Mouse (Mus musculus): ENCODE measurements around the gene Tmem120b. TPM values are rescaled to one million over a fixed set of nuclear protein-coding genes. Genes with fewer than 3 reads are reported as not detected.

Gene Tmem120b
- total and polyA plus RNA-seq, 3 experiments = 0.53 to 0.93 TPM; not detected in 1

DNA sequence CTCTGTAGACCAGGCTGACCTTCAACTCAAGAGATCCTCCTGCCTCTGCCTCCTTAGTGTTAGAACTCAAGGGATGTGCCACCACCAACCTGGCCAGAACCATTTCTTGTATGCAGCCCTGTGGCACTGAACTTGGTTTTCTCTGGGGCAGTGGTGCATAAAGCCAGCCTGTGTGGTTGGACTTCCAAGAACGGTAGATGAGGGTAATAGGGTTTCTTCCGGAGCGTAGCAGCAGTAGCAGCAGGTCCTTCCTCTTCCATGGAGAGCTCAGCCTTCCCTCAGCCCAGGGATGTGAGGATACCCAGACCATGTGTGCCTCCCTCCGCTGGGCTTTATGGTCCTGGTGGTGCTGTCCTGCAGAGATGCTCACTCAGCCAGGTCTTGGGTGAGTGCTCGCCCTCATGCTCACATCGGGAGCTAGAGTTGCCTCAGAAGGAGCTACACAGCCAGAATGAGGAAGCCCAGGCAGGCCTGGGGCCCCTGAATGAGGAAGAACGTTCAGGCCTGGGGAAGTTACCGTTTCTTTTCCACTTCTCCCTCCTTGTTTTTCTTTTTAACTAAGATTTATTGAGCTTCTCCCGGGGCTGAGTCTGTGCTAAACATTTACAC, 43.1 kb upstream of the Tmem120b start:
- peaks cover 30% of the 10 kb centered on the region for H3K4me1 ChIP-seq (ENCODE audit: insufficient read depth, low read depth, low read length)
- TF ChIP-seq TAL1 (conservative IDR thresholded peaks at IDR 0.05; ENCODE audit: low read depth, low read length) = no peak
- TF ChIP-seq GATA2 (IDR thresholded peaks at IDR 0.05; ENCODE audit: borderline replicate concordance, low read depth, low read length) = no peak
- TF ChIP-seq GATA1 (IDR thresholded peaks at IDR 0.05; ENCODE audit: borderline replicate concordance, low read length) = no peak
- no peak for TF ChIP-seq CTCF (IDR thresholded peaks at IDR 0.05; ENCODE audit: low read depth, low read length)
- no peak for TF ChIP-seq POLR2AphosphoS5 (IDR thresholded peaks at IDR 0.05; ENCODE audit: insufficient replicate concordance, low read depth, low read length)
- H3K4me3 ChIP-seq (ENCODE audit: low read depth, low read length) = peak overlapping the region; percentile 37; the same call in 1 of the 2 replicates
- H3K9me3 ChIP-seq (replicated peaks) = no peaks in the 10 kb centered on the region
- no peaks in the 10 kb centered on the region for H3K27me3 ChIP-seq (ENCODE audit: insufficient read depth, low read length)
- peaks cover 33% of the 10 kb centered on the region for H3K36me3 ChIP-seq (replicated peaks)
- no peak for ATAC-seq (ENCODE audit: extremely low read depth, insufficient number of reproducible peaks, low FRiP score, poor library complexity, severe bottlenecking)
- peak; percentile 66 for DNase-seq (ENCODE audit: low spot score)

DNA sequence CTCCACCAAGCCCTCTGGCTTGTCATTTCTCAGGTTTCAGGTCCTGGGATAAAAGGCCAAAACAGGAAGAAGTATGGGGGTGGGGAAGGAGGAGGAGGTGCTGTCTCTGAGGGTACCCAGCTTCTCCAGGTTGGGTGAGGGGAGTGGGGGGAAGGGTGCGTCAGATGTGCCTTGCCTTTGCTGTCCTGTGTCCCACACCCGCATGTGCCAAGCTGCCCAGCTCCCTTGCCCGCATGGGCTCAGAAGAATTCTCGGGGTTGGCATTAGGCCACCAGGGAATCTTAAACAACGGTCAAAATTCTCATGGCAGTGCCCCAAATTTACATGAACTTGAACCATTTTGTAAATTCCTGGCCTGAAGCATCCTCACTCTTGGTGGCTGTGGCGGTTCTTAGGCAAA, 41.8 kb upstream of the Tmem120b start:
- ATAC-seq (ENCODE audit: extremely low read depth, insufficient number of reproducible peaks, low FRiP score, poor library complexity, severe bottlenecking) (no peak), DNase-seq (ENCODE audit: low spot score) (no peak)
- Histone ChIP-seq H3K27me3 (ENCODE audit: insufficient read depth, low read length) (no peaks in the 10 kb centered on the region), H3K9me3 (replicated peaks) (no peaks in the 10 kb centered on the region), H3K4me3 (ENCODE audit: low read depth, low read length) (no peak overlapping the region), H3K36me3 (replicated peaks) (peaks cover 39% of the 10 kb centered on the region), H3K4me1 (ENCODE audit: insufficient read depth, low read depth, low read length) (peaks cover 28% of the 10 kb centered on the region)
- no peak for TF ChIP-seq CTCF (IDR thresholded peaks at IDR 0.05; ENCODE audit: low read depth, low read length)
- no peak for TF ChIP-seq GATA2 (IDR thresholded peaks at IDR 0.05; ENCODE audit: borderline replicate concordance, low read depth, low read length)
- no peak for TF ChIP-seq GATA1 (IDR thresholded peaks at IDR 0.05; ENCODE audit: borderline replicate concordance, low read length)
- TF ChIP-seq POLR2AphosphoS5 (IDR thresholded peaks at IDR 0.05; ENCODE audit: insufficient replicate concordance, low read depth, low read length) = no peak
- TF ChIP-seq TAL1 (conservative IDR thresholded peaks at IDR 0.05; ENCODE audit: low read depth, low read length) = no peak

DNA sequence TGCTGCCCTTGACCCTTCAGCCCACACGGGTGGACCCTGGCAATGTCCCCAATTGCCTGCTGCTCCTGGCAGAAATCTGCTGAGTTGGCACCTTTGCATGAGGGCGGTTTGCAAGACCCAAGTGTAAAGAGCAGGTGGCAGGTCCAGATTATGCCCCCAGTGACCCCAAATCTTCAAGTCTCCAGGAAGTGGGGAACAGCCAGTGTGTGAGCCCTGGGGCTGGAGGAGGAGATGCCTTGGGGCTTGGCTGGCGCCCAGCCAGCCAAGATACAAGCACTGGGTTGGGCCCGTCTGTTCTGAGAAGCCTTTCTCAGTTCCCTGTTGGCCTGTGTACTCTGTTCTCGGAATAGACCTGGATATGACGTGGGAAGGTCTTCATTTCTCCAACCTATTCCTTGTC, 40.8 kb upstream of the Tmem120b start:
- H3K36me3 ChIP-seq (replicated peaks) = peaks cover 44% of the 10 kb centered on the region
- no peak overlapping the region for H3K4me3 ChIP-seq (ENCODE audit: low read depth, low read length)
- TF ChIP-seq GATA2 (IDR thresholded peaks at IDR 0.05; ENCODE audit: borderline replicate concordance, low read depth, low read length) (no peak), POLR2AphosphoS5 (IDR thresholded peaks at IDR 0.05; ENCODE audit: insufficient replicate concordance, low read depth, low read length) (no peak)
- H3K27me3 ChIP-seq (ENCODE audit: insufficient read depth, low read length) = no peaks in the 10 kb centered on the region
- ATAC-seq (ENCODE audit: extremely low read depth, insufficient number of reproducible peaks, low FRiP score, poor library complexity, severe bottlenecking) (no peak), DNase-seq (ENCODE audit: low spot score) (peak; percentile 62)
- peaks cover 28% of the 10 kb centered on the region for H3K4me1 ChIP-seq (ENCODE audit: insufficient read depth, low read depth, low read length)
- no peaks in the 10 kb centered on the region for H3K9me3 ChIP-seq (replicated peaks)

DNA sequence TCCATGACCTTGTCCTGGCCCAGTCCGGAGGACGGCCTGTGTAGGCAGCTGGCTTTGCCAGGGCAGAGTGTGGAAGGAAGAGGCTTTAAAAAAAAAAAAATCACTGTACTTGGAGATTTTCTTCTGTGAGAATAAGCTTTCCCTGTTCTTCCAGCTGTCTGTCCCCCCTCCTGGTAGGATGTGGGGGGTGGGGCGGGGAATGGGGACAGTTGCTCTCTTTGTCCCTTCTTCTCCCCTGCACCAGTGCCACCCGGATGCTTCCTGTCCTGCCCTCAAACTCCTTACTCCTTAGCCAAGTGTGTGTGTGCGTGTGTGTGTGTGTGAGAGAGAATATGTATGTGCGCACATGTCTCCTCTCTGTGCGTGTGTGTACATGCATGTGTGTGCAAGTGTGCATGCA, 38.5 kb upstream of the Tmem120b start:
- Histone ChIP-seq H3K36me3 (replicated peaks) (peaks cover 43% of the 10 kb centered on the region), H3K9me3 (replicated peaks) (no peaks in the 10 kb centered on the region), H3K4me1 (ENCODE audit: insufficient read depth, low read depth, low read length) (peaks cover 30% of the 10 kb centered on the region), H3K27me3 (ENCODE audit: insufficient read depth, low read length) (no peaks in the 10 kb centered on the region), H3K4me3 (ENCODE audit: low read depth, low read length) (no peak overlapping the region)
- TF ChIP-seq GATA2 (IDR thresholded peaks at IDR 0.05; ENCODE audit: borderline replicate concordance, low read depth, low read length) = no peak
- no peak for DNase-seq (ENCODE audit: low spot score)
- ATAC-seq (ENCODE audit: extremely low read depth, insufficient number of reproducible peaks, low FRiP score, poor library complexity, severe bottlenecking) = no peak

DNA sequence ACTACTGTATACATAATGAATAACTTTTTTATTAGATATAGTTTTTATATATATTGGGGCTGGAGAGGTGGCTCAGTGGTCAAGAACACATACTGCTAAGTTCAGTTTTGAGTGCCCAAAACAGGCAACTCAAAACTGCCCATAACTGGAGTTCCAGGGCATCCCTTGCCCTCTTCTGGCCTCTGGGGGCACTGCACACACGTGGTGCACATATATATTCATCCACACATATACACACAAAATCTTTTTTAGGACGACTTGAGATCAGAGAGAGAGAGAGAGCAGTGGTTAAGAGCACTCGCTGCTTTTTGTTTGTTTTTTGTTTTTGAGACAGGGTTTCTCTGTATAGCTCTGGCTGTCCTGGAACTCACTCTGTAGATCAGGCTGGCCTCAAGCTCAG, 36.9 kb upstream of the Tmem120b start:
- Histone ChIP-seq H3K27me3 (ENCODE audit: insufficient read depth, low read length) (no peaks in the 10 kb centered on the region), H3K4me1 (ENCODE audit: insufficient read depth, low read depth, low read length) (peaks cover 18% of the 10 kb centered on the region), H3K36me3 (replicated peaks) (peaks cover 36% of the 10 kb centered on the region), H3K4me3 (ENCODE audit: low read depth, low read length) (no peak overlapping the region), H3K9me3 (replicated peaks) (no peaks in the 10 kb centered on the region)
- DNase-seq (ENCODE audit: low spot score) (no peak), ATAC-seq (ENCODE audit: extremely low read depth, insufficient number of reproducible peaks, low FRiP score, poor library complexity, severe bottlenecking) (no peak)
- TF ChIP-seq POLR2AphosphoS5 (IDR thresholded peaks at IDR 0.05; ENCODE audit: insufficient replicate concordance, low read depth, low read length) = no peak
- TF ChIP-seq GATA2 (IDR thresholded peaks at IDR 0.05; ENCODE audit: borderline replicate concordance, low read depth, low read length) = no peak
- no peak for TF ChIP-seq CTCF (IDR thresholded peaks at IDR 0.05; ENCODE audit: low read depth, low read length)
- no peak for TF ChIP-seq TAL1 (conservative IDR thresholded peaks at IDR 0.05; ENCODE audit: low read depth, low read length)
- TF ChIP-seq GATA1 (IDR thresholded peaks at IDR 0.05; ENCODE audit: borderline replicate concordance, low read length) = no peak

DNA sequence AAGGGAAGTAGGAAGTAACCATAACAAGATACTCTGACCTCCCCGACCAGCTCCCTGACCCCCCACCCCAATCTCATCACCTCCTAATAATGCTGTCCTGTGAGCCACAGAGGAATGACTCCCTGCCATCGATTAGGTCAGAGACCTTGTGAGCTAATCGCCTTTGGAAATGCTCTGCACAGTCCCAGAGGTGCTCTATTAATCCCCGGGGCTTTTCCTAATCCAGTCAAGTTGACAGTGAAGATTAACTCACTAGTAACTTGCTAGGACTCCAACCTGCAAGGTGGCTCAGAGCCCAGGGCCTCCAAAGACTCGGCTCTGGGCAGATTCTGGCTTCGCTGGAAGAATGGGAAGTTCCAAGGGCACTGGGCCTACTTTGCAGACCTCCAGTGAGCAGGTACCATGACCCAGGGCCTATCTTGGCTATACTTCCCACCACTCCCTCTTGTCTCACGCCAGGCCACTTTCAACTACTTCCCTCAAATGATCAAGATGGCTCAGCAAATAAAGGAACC, 34.5 kb upstream of the Tmem120b start:
- Histone ChIP-seq H3K4me1 (ENCODE audit: insufficient read depth, low read depth, low read length) (peaks cover 10% of the 10 kb centered on the region), H3K27me3 (ENCODE audit: insufficient read depth, low read length) (peaks cover 4% of the 10 kb centered on the region), H3K36me3 (replicated peaks) (peaks cover 31% of the 10 kb centered on the region), H3K9me3 (replicated peaks) (no peaks in the 10 kb centered on the region), H3K4me3 (ENCODE audit: low read depth, low read length) (no peak overlapping the region)
- TF ChIP-seq TAL1 (conservative IDR thresholded peaks at IDR 0.05; ENCODE audit: low read depth, low read length) (no peak), GATA2 (IDR thresholded peaks at IDR 0.05; ENCODE audit: borderline replicate concordance, low read depth, low read length) (no peak), CTCF (IDR thresholded peaks at IDR 0.05; ENCODE audit: low read depth, low read length) (no peak), POLR2AphosphoS5 (IDR thresholded peaks at IDR 0.05; ENCODE audit: insufficient replicate concordance, low read depth, low read length) (no peak), GATA1 (IDR thresholded peaks at IDR 0.05; ENCODE audit: borderline replicate concordance, low read length) (no peak)
- ATAC-seq (ENCODE audit: extremely low read depth, insufficient number of reproducible peaks, low FRiP score, poor library complexity, severe bottlenecking) = no peak
- no peak for DNase-seq (ENCODE audit: low spot score)

All from G1E (cell line).